Mouse (Mus musculus) forebrain, embryonic 11.5 days (tissue): ENCODE results near the gene Mpig6b. TPM values are rescaled to one million over a fixed set of nuclear protein-coding genes. Genes with fewer than 3 reads are reported as not detected.

ENCODE experiments used
- ATAC-seq: fragments of 200-750 bp; cut with Nextera tagmentation; replicated peaks from 2 replicates; pipeline ENCODE4 v1.8.0; 2017; ENCODE audit warnings: moderate TSS enrichment; ENCODE audit not compliant: low FRiP score
- DNase-seq: peaks from one replicate; pipeline ENCODE4 v3.0.0-alpha.2; 2017; ENCODE audit warnings: low spot score
- H3K27ac ChIP-seq: fragments of 300-500 bp; sonication (generic); 2 replicates; pipeline ENCODE4 v1.5.1; 2014; ENCODE audit warnings: low read depth, low read length
- H3K27me3 ChIP-seq: fragments of 300-500 bp; sonication (generic); 2 replicates; pipeline ENCODE4 v1.6.1; 2014; ENCODE audit warnings: mild to moderate bottlenecking, low read length, mixed read lengths; ENCODE audit not compliant: control insufficient read depth, insufficient read depth
- H3K36me3 ChIP-seq: fragments of 300-500 bp; sonication (generic); 2 replicates; pipeline ENCODE4 v1.6.1; 2014; ENCODE audit warnings: mild to moderate bottlenecking, low read length, moderate library complexity, mixed read lengths; ENCODE audit not compliant: control insufficient read depth, insufficient read depth
- H3K4me1 ChIP-seq: fragments of 300-500 bp; sonication (generic); replicated peaks from 2 replicates; pipeline ENCODE4 v1.6.1; 2014; ENCODE audit warnings: low read length, mixed read lengths; ENCODE audit not compliant: control insufficient read depth, insufficient read depth
- H3K4me2 ChIP-seq: fragments of 300-500 bp; sonication (generic); 2 replicates; pipeline ENCODE4 v1.6.1; 2014; ENCODE audit warnings: low read depth, mild to moderate bottlenecking, low read length, moderate library complexity, mixed read lengths; ENCODE audit not compliant: severe bottlenecking
- H3K4me3 ChIP-seq: fragments of 300-500 bp; sonication (generic); 2 replicates; pipeline ENCODE4 v1.5.1; 2014; ENCODE audit warnings: low read depth, low read length
- H3K9ac ChIP-seq: fragments of 300-500 bp; sonication (generic); 2 replicates; pipeline ENCODE4 v1.6.1; 2014; ENCODE audit warnings: low read length
- H3K9me3 ChIP-seq: fragments of 300-500 bp; sonication (generic); 2 replicates; pipeline ENCODE4 v1.6.1; 2016; ENCODE audit warnings: low read length, mixed read lengths; ENCODE audit not compliant: control insufficient read depth
- WGBS: fragments of 180-500 bp; shearing (Covaris S2); extraction: QIAGEN DNeasy Blood & Tissue Kit; methylation state at CpG from one replicate; pipeline ENCODE4 v1.1.7; 2014; 5-methylcytosine and 5-hydroxymethylcytosine counted together
- polyA plus RNA-seq: library from polyadenylated mRNA; unstranded; fragments of >200 nt; fragmentation: Nextera tagmentation; extraction: Ambion mirVana; gene quantifications from 2 replicates; pipeline ENCODE4 v1.2.1, GENCODE M21; 2014

The Mpig6b gene
- polyA plus RNA-seq: 1.3 and 1.6 TPM in 2 replicates

DNA sequence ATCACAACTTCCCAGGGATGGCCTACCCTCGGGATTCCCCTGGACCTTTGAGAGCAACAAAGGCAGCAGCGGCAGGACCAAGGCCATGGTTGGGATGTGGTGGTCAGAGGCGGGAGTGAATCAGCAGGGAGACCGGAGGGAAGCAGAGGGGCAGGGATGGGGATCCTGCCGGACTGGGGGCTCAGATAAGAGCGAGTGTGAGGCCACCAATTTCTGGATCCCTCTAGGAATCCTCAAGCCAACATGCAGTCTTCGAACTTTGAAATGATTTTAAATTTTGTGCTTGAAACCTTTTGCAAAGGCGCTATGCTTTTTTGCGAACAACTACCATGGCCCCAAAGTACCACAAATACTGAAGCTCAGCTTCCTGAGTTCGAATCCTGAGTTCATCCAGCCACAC, at the start of gene Mpig6b:
Gene Mpig6b (minus strand): TSS at position 101 of the 400 bp plus-strand sequence.
- DNase-seq (no peak), ATAC-seq (no peak)
- no peaks in the 10 kb centered on the region for H3K9me3 ChIP-seq
- H3K27ac ChIP-seq: no peak within 1 kb of the TSS
- H3K27me3 ChIP-seq: peaks cover 14% of the 10 kb centered on the region
- H3K9ac ChIP-seq: peak within 1 kb of the TSS; percentile 48
- H3K4me1 ChIP-seq: peaks cover 6% of the 10 kb centered on the region; the same call in 1 of the 2 replicates
- peak within 1 kb of the TSS; percentile 37 for H3K4me2 ChIP-seq
- H3K4me3 ChIP-seq: peak within 1 kb of the TSS; percentile 6
- peaks cover 6% of the 10 kb centered on the region; the same call in 1 of the 2 replicates for H3K36me3 ChIP-seq
- 44% methylated on average over 10 of the region's 10 CpGs for WGBS

DNA sequence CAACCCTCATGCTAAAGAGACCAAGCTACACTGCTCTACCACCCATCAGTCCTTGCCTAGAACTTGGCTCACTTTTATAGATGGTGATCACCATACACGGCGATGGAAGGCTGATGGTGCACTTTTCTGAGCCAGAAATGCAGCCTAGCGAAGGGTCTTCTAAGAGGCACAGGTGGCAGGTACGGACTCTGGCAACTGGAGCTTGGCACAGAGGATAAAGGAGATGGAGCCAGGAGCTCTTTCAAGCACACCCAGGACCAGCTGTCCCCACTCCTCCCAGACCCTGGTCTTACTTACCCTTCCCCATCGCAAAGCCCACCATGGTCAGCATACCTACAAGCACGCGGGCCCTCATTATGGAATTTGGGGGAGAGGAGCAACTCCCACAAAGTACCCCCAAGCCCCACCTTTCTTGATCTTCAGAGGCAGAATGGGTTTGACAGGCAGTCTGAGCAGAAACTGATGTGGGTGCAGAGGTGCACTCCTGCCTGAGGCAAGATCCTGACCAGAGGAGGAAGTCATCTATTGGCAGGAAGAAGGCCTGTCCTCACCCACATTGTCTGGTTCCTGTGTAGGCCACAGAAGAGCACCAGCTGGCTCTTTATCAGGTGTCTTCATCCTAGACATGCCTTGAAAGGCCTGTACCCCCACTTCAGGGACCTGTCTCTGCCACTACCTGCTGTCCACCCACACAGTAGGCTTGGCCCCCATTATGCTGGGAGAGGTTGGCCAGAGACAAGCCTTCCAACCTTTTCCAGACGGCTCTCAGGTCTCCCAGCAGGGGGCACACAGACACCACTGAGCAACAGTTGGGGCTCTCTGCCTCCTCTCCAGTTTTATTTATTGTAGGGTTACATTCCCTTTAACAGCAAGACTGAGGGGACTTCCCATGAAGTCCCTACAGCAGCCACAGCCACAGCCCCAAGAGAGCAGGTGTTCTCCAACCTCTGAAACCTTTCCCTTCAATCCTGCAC, 49.3 kb upstream of the Mpig6b start, which contains the start of gene Ly6g5b:
Gene Ly6g5b (minus strand): TSS at position 383 of the 974 bp plus-strand sequence.
- peaks cover 16% of the 10 kb centered on the region; the same call in 1 of the 2 replicates for H3K36me3 ChIP-seq
- no peak for ATAC-seq
- peaks cover 3% of the 10 kb centered on the region; the same call in 1 of the 2 replicates for H3K4me1 ChIP-seq
- no peak within 1 kb of the TSS for H3K9ac ChIP-seq
- no peak within 1 kb of the TSS for H3K4me3 ChIP-seq
- 92% methylated on average over 8 of the region's 8 CpGs for WGBS
- no peak for DNase-seq
- H3K27me3 ChIP-seq: no peaks in the 10 kb centered on the region
- no peak within 1 kb of the TSS for H3K27ac ChIP-seq
- H3K9me3 ChIP-seq: no peaks in the 10 kb centered on the region
- no peak within 1 kb of the TSS for H3K4me2 ChIP-seq

DNA sequence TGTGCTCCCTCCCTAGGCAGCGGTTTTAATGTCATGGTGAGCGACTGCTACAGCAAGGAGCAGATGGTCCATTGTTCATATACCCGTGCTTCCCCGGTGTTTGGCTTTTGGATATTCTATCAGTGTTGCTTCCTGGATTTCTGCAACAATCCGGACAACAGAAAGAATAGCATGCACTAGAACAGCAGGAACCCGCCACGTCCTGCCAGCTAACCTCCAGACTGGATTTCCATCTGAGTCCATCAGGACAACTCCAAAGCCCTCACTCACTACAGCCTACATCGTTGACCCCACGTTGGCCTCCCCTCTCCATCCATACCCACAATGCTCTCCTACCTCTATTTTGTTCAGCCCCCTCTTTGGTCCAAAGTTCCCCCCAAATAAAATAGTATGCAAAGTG, 45.8 kb upstream of the Mpig6b start:
- H3K4me1 ChIP-seq: no peaks in the 10 kb centered on the region
- no peaks in the 10 kb centered on the region for H3K27me3 ChIP-seq
- DNase-seq (no peak), ATAC-seq (no peak)
- no peak overlapping the region for H3K4me3 ChIP-seq
- H3K27ac ChIP-seq: no peak overlapping the region
- peaks cover 6% of the 10 kb centered on the region; the same call in 1 of the 2 replicates for H3K36me3 ChIP-seq
- no peak overlapping the region for H3K9ac ChIP-seq
- H3K4me2 ChIP-seq: no peak overlapping the region
- H3K9me3 ChIP-seq: no peaks in the 10 kb centered on the region
- WGBS: 79% methylated on average over 9 of the region's 9 CpGs

DNA sequence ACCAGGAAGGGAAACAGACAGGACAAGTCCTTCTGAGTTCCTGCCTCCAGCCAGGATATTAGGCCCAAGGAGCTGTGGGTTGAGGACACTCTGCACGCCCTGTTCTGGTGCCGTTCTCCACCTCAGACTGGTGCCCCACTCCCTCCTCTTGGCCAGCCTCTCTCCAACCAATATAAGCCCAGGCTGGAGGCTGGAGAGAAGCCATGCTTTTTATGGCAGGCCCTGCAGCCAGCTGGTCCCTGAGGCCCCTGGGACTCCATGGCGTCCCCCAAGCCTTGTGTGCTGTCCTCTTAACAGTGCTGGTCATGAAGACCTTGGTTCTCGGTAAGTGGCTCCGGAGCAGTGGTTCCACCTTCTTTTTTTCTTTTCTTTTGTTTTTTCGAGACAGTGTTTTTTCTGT, 42.1 kb upstream of the Mpig6b start, which contains the start of gene Ly6g5c:
Gene Ly6g5c (plus strand): TSS at position 183 of the 400 bp plus-strand sequence.
- ATAC-seq (no peak), DNase-seq (no peak)
- no peak within 1 kb of the TSS for H3K9ac ChIP-seq
- no peak within 1 kb of the TSS for H3K4me3 ChIP-seq
- WGBS: 90% methylated on average over 6 of the region's 6 CpGs
- H3K27ac ChIP-seq: no peak within 1 kb of the TSS
- H3K27me3 ChIP-seq: no peaks in the 10 kb centered on the region
- H3K36me3 ChIP-seq: no peaks in the 10 kb centered on the region; the same call in 1 of the 2 replicates
- no peaks in the 10 kb centered on the region for H3K4me1 ChIP-seq
- H3K4me2 ChIP-seq: no peak within 1 kb of the TSS
- no peaks in the 10 kb centered on the region for H3K9me3 ChIP-seq

DNA sequence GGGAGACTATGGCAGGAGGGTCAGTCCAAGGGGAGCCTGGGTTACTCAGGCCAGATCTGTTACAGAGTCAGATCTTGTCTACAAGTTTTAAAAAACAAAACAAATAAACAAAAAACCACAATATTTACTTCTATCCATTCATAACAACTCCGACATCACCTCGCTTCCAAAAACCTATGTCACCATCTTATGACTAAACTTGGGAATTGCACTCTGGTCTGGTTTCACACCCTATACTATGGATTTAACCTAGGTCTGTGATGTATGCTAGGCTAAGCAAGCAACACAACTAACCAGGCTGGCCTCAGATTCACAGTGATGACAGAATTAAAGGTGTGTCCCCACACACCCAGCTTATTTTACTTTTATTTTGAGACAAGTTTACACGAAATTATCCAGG, 40.5 kb upstream of the Mpig6b start:
- Histone ChIP-seq H3K27me3 (no peaks in the 10 kb centered on the region), H3K27ac (no peak overlapping the region), H3K9ac (peak overlapping the region; percentile 53; the same call in 1 of the 2 replicates), H3K9me3 (no peaks in the 10 kb centered on the region), H3K4me1 (no peaks in the 10 kb centered on the region), H3K4me2 (peak overlapping the region; percentile 33; the same call in 1 of the 2 replicates), H3K4me3 (no peak overlapping the region), H3K36me3 (peaks cover 7% of the 10 kb centered on the region)
- DNase-seq (no peak), ATAC-seq (no peak)
- 71% methylated on average over 3 of the region's 3 CpGs for WGBS

DNA sequence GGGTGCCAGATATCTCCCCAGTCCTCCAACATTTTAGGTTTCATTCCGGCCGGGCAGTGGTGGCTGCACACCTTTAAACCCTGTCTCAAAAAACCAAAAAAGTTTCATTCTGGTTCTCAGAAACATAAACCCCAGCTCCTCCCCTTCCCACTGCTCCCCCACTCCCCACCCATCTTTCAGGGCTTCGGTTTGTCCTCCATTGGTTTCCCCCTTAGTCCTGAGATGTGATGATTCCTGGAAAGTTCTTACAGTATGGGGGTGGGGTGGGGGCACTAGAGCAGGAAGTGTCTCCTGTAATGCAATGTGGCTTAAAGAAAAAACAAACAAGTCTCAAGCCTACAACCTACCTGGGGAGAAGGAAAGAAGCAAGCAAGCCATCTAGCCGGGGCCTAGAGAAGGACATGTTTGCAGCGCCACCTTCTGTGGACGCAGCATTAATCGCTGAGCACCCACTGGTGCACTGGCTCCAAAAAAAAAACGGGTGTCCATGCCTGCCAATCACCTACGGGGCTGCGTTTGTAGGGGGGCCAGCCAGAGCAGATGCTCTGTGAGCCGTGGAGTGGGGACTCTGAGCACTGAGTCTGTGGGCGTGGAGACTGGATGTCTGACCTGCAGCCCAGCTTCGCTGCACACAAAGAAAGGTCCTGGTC, 39.9 kb upstream of the Mpig6b start:
- DNase-seq (no peak), ATAC-seq (no peak)
- Histone ChIP-seq H3K4me1 (no peaks in the 10 kb centered on the region), H3K36me3 (peaks cover 7% of the 10 kb centered on the region), H3K9me3 (no peaks in the 10 kb centered on the region), H3K9ac (peak overlapping the region; percentile 53), H3K27me3 (no peaks in the 10 kb centered on the region), H3K4me3 (no peak overlapping the region), H3K27ac (no peak overlapping the region), H3K4me2 (peak overlapping the region; percentile 33; the same call in 1 of the 2 replicates)
- WGBS: 26% methylated on average over 13 of the region's 13 CpGs

DNA sequence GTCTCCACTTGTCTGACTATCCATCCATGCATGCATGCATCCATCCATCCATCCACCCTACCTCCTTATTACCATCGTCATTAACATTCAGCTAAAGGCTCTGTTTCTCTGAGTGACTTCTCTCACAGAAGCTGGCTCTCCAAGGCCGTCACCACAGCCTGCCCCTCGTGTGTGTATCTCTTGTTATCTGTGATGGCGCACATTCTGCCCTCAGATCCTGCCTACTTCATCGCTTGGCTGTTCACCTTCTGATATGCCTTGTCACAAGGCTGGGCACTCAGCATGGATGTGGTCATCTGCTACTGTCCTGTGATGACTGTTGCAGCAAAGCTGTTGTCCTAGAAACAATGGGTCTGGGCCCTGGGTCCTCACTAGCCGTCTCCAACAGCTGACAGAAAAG, 38.8 kb upstream of the Mpig6b start:
- Histone ChIP-seq H3K36me3 (peaks cover 7% of the 10 kb centered on the region), H3K9ac (no peak overlapping the region), H3K4me2 (no peak overlapping the region), H3K4me1 (no peaks in the 10 kb centered on the region), H3K27ac (no peak overlapping the region), H3K27me3 (no peaks in the 10 kb centered on the region), H3K4me3 (no peak overlapping the region), H3K9me3 (no peaks in the 10 kb centered on the region)
- ATAC-seq: no peak
- WGBS: 81% methylated on average over 6 of the region's 6 CpGs
- no peak for DNase-seq

DNA sequence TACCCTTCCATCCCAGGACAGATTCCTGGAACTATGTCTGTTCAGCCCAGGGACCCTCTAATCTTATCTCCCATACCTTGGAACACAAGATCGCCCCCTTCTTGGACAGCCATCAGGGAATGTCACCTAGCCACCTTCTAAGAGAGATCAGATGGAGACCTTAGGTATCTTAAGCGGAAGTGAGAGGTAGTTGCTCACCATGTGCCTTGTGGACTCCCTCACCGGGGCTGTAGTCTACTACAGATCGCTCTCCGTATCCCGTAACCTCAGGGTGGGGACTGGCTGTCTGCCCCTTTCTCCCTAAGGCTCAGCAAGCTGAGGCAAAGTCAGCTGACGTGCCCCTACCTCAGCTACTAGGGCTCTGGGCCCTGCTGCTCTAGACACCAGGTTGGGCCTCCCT, 38.1 kb upstream of the Mpig6b start:
- no peak overlapping the region for H3K27ac ChIP-seq
- no peak for ATAC-seq
- H3K9me3 ChIP-seq: no peaks in the 10 kb centered on the region
- H3K4me3 ChIP-seq: no peak overlapping the region
- no peak overlapping the region for H3K9ac ChIP-seq
- no peak for DNase-seq
- peaks cover 7% of the 10 kb centered on the region for H3K36me3 ChIP-seq
- H3K4me1 ChIP-seq: no peaks in the 10 kb centered on the region
- 92% methylated on average over 7 of the region's 7 CpGs for WGBS
- H3K27me3 ChIP-seq: no peaks in the 10 kb centered on the region
- H3K4me2 ChIP-seq: no peak overlapping the region
